Mouse (Mus musculus): Measurements from ENCODE around the gene Zcchc7.

- no peak for TF ChIP-seq CTCF (IDR thresholded peaks at IDR 0.05; ENCODE audit: control insufficient read depth, insufficient read depth, low read length)
- no peak for TF ChIP-seq POLR2A (IDR thresholded peaks at IDR 0.05; ENCODE audit: borderline replicate concordance, control insufficient read depth, low read depth, low read length)
Measured at GRCm38 (mm10) chr4:44774890-44775289, 19.2 kb downstream of the Zcchc7 start.

Measured in bone marrow, adult 2 months (tissue).